In genomic region chr8:106871328-106871926, GRCm38 (mm10) we compare ENCODE assay signal across 8 mouse cellular contexts. TPM values are rescaled to one million over a fixed set of nuclear protein-coding genes. Genes with fewer than 3 reads are reported as not detected.
DNase-seq lines count a peak whose midpoint lies in the region; ATAC-seq lines count a peak whose summit lies in the region.

No protein-coding gene starts in this region.

- H3K27me3 ChIP-seq in megakaryocyte, embryonic 14.5 days (replicated peaks): peaks cover 72% of the 10 kb centered on the region
- peaks cover 38% of the 10 kb centered on the region for H3K27me3 ChIP-seq in kidney, embryonic 15.5 days

- H3K36me3 ChIP-seq in megakaryocyte, embryonic 14.5 days (replicated peaks; ENCODE audit: low read length): peaks cover 31% of the 10 kb centered on the region
- H3K36me3 ChIP-seq in kidney, embryonic 15.5 days: peaks cover 25% of the 10 kb centered on the region

- peaks cover 35% of the 10 kb centered on the region for H3K4me1 ChIP-seq in megakaryocyte, embryonic 14.5 days
- peaks cover 41% of the 10 kb centered on the region for H3K4me1 ChIP-seq in kidney, embryonic 15.5 days

- H3K4me3 ChIP-seq in megakaryocyte, embryonic 14.5 days (replicated peaks): peak overlapping the region; percentile 86
- peak overlapping the region; percentile 61 for H3K4me3 ChIP-seq in kidney, embryonic 15.5 days (replicated peaks)

- DNase-seq in adrenal gland, postnatal 10 days: peak; percentile 43
- no peak for DNase-seq in adrenal gland, adult 8-10 months
- DNase-seq in neural tube, embryonic 10.5 days (ENCODE audit: extremely low spot score, low spot score): peak; percentile 30
- no peak for DNase-seq in thymus, postnatal 10 days (ENCODE audit: low spot score in 2 of 2)
- DNase-seq in layer of hippocampus, adult 11-12 months (ENCODE audit: low spot score): no peak

- no peaks in the 10 kb centered on the region for H3K9me3 ChIP-seq in megakaryocyte, embryonic 14.5 days
- no peaks in the 10 kb centered on the region for H3K9me3 ChIP-seq in kidney, embryonic 15.5 days (replicated peaks)

- 1% methylated on average over 15 of the region's 15 CpGs for WGBS in kidney, embryonic 15.5 days

- ATAC-seq in megakaryocyte, adult 5-6 weeks (ENCODE audit: poor library complexity, severe bottlenecking): no peak
- peak; percentile 13 for ATAC-seq in kidney, embryonic 15.5 days (replicated peaks; ENCODE audit: low FRiP score)

- peak overlapping the region; percentile 28 for H3K27ac ChIP-seq in kidney, embryonic 15.5 days

- H3K9ac ChIP-seq in kidney, embryonic 15.5 days: peak overlapping the region; percentile 70

- H3K4me2 ChIP-seq in kidney, embryonic 15.5 days: peak overlapping the region; percentile 98

RNA-seq across cellular contexts. Expression of gene Has3, which starts 1.4 kb away (rescaled TPM):
- total RNA-seq in adrenal gland, postnatal 10 days (2021): 1 to 10 TPM in 1 of 2 experiments, under 1 TPM in 1; 0.96 to 2.2 TPM
- under 1 TPM; 0.14 to 0.62 (median 0.56) TPM for total RNA-seq in adrenal gland, adult 8-10 months (2022)
- polyA plus RNA-seq in megakaryocyte, embryonic 14.5 days (2012; ENCODE audit: insufficient read depth, low replicate concordance): not detected in 2 replicates
- total RNA-seq in megakaryocyte, adult 5-6 weeks (2015): not detected in 2 replicates
- total RNA-seq in megakaryocyte, adult 5-6 weeks (2017): 0.16 TPM in 1 of 2 replicates, not detected in the other
- 1.2 and 1.5 TPM in 2 replicates for polyA plus RNA-seq in kidney, embryonic 15.5 days (2015; fragmentation: Nextera tagmentation; extraction: Ambion mirVana)

RNA-seq across cellular contexts. Expression of gene Utp4, which starts 22.0 kb away (rescaled TPM):
- total RNA-seq in adrenal gland, postnatal 10 days (2021): 10 to 100 TPM; 36.2 to 40.8 TPM
- total RNA-seq in adrenal gland, adult 8-10 months (2022): 10 to 100 TPM; 38.8 to 43.1 (median 42.6) TPM
- 1.5 and 3.0 TPM in 2 replicates for polyA plus RNA-seq in megakaryocyte, embryonic 14.5 days (2012; ENCODE audit: insufficient read depth, low replicate concordance)
- total RNA-seq in megakaryocyte, adult 5-6 weeks (2015): 10.0 and 13.9 TPM in 2 replicates
- total RNA-seq in megakaryocyte, adult 5-6 weeks (2017): 9.4 and 11.5 TPM in 2 replicates
- 85.8 and 86.4 TPM in 2 replicates for polyA plus RNA-seq in kidney, embryonic 15.5 days (2015; fragmentation: Nextera tagmentation; extraction: Ambion mirVana)

Comparison
In these comparisons a context has a peak if more than half of its experiments do, and no peak if none do; other contexts are left out.
1. DNase-seq: peak in adrenal gland, postnatal 10 days (single experiment) and neural tube, embryonic 10.5 days (single experiment); none in adrenal gland, adult 8-10 months (single experiment), thymus, postnatal 10 days (0 of 2) and layer of hippocampus, adult 11-12 months (single experiment).